21 mouse cellular contexts compared by ENCODE assay signal in genomic region chr19:53355065-53355464, GRCm38 (mm10). TPM values are rescaled to one million over a fixed set of nuclear protein-coding genes. Genes with fewer than 3 reads are reported as not detected.
DNase-seq lines count a peak whose midpoint lies in the region; ATAC-seq and TF ChIP-seq lines count a peak whose summit lies in the region.
"Had no signal": no experiment of that assay in that cellular context is flagged by ENCODE, and none has a peak within 500 bp of the region (broad histone marks: within the 10 kb centered on the region; RNA-seq: fewer than 3 reads in every experiment).

No protein-coding gene starts in this region.

- 89% methylated on average over 16 of the region's 16 CpGs for WGBS in hindbrain, embryonic 13.5 days
- 90% methylated on average over 16 of the region's 16 CpGs for WGBS in hindbrain, embryonic 10.5 days
- 12% methylated on average over 16 of the region's 16 CpGs for WGBS in cerebellum, adult 2 months

- H3K4me3 ChIP-seq in hindbrain, embryonic 13.5 days, result no peak overlapping the region
- no peak overlapping the region for H3K4me3 ChIP-seq in hindbrain, embryonic 10.5 days
- H3K4me3 ChIP-seq in cerebellum, adult 2 months (replicated peaks; ENCODE audit: insufficient read depth, low read depth, low read length), result peak overlapping the region; percentile 10
- H3K4me3 ChIP-seq: gastrocnemius, adult 2 months; limb, embryonic 12.5 days; liver, embryonic 13.5 days; lung, embryonic 15.5 days; midbrain, embryonic 12.5 days; myocyte; neural tube, embryonic 15.5 days had no signal

- H3K9me3 ChIP-seq in hindbrain, embryonic 13.5 days, result no peaks in the 10 kb centered on the region
- no peaks in the 10 kb centered on the region for H3K9me3 ChIP-seq in hindbrain, embryonic 10.5 days
- H3K9me3 ChIP-seq: limb, embryonic 12.5 days; liver, embryonic 13.5 days; lung, embryonic 15.5 days; midbrain, embryonic 12.5 days; neural tube, embryonic 15.5 days had no signal

- intact Hi-C loops in left cerebral cortex, postnatal 36 days (cut with DNase I), result no loop called here

- H3K4me2 ChIP-seq in hindbrain, embryonic 13.5 days, result no peak overlapping the region
- H3K4me2 ChIP-seq: limb, embryonic 12.5 days; liver, embryonic 13.5 days; lung, embryonic 15.5 days; midbrain, embryonic 12.5 days; neural tube, embryonic 15.5 days had no signal

- no peaks in the 10 kb centered on the region for H3K27me3 ChIP-seq in hindbrain, embryonic 13.5 days
- H3K27me3 ChIP-seq in hindbrain, embryonic 10.5 days (ENCODE audit: insufficient read depth, poor library complexity, severe bottlenecking), result no peaks in the 10 kb centered on the region
- H3K27me3 ChIP-seq in cerebellum, adult 2 months (ENCODE audit: control insufficient read depth, insufficient read depth, low read length), result no peaks in the 10 kb centered on the region
- H3K27me3 ChIP-seq: limb, embryonic 12.5 days; liver, embryonic 13.5 days; lung, embryonic 15.5 days; midbrain, embryonic 12.5 days; neural tube, embryonic 15.5 days had no signal

- no peak for TF ChIP-seq POLR2A in brain, embryonic 14.5 days (IDR thresholded peaks at IDR 0.05; ENCODE audit: borderline replicate concordance, extremely low read depth, insufficient read depth, insufficient read length, poor library complexity, severe bottlenecking)
- no peak for TF ChIP-seq POLR2A in cerebellum, adult 2 months (IDR thresholded peaks at IDR 0.05; ENCODE audit: borderline replicate concordance, insufficient read depth, low read length)

- H3K27ac ChIP-seq in hindbrain, embryonic 13.5 days, result 0 out of 2 replicates have a peak overlapping the region, but pooled peaks have one; percentile 58
- H3K27ac ChIP-seq in hindbrain, embryonic 10.5 days, result no peak overlapping the region
- H3K27ac ChIP-seq in cerebellum, adult 2 months (ENCODE audit: insufficient read depth, low read length), result peak overlapping the region; percentile 94
- H3K27ac ChIP-seq: limb, embryonic 12.5 days; liver, embryonic 13.5 days; lung, embryonic 15.5 days; midbrain, embryonic 12.5 days; neural tube, embryonic 15.5 days had no signal

- no peak overlapping the region for H3K9ac ChIP-seq in hindbrain, embryonic 13.5 days
- H3K9ac ChIP-seq: limb, embryonic 12.5 days; liver, embryonic 13.5 days; lung, embryonic 15.5 days; midbrain, embryonic 12.5 days; neural tube, embryonic 15.5 days had no signal

- no peak for TF ChIP-seq CTCF in brain, embryonic 14.5 days (IDR thresholded peaks at IDR 0.05; ENCODE audit: borderline replicate concordance, extremely low read depth, insufficient read depth, insufficient read length)
- TF ChIP-seq CTCF in cerebellum, adult 2 months (IDR thresholded peaks at IDR 0.05; ENCODE audit: borderline replicate concordance, insufficient read depth, low read depth, low read length), result no peak

- peaks cover 13% of the 10 kb centered on the region; the same call in 1 of the 2 replicates for H3K36me3 ChIP-seq in hindbrain, embryonic 13.5 days
- peaks cover 30% of the 10 kb centered on the region for H3K36me3 ChIP-seq in hindbrain, embryonic 10.5 days

- ATAC-seq in hindbrain, embryonic 13.5 days (ENCODE audit: low FRiP score), result no peak
- ATAC-seq: forebrain, embryonic 16.5 days had no signal

- DNase-seq in hindbrain, embryonic 10.5 days (ENCODE audit: low spot score), result no peak
- peak; percentile 34 for DNase-seq in brain, embryonic 14.5 days (ENCODE audit: low read depth)
- DNase-seq in cerebellum, adult 2 months, result peak; percentile 59 to 67
- DNase-seq in left cerebral cortex, postnatal 36 days (ENCODE audit: low spot score in 2 of 2), result peak; percentile 64 to 68
- no peak for DNase-seq in adrenal gland, postnatal 4 days (ENCODE audit: low spot score in 2 of 2)
- DNase-seq in thymus, postnatal 4 days, result no peak
- DNase-seq: adrenal gland, postnatal 25 days; gastrocnemius, adult 2 months; heart, adult 18-20 months; kidney, postnatal 4 days; liver, embryonic 13.5 days had no signal

- peaks cover 30% of the 10 kb centered on the region for H3K4me1 ChIP-seq in hindbrain, embryonic 13.5 days (replicated peaks)
- peaks cover 9% of the 10 kb centered on the region for H3K4me1 ChIP-seq in hindbrain, embryonic 10.5 days (replicated peaks)
- peaks cover 29% of the 10 kb centered on the region for H3K4me1 ChIP-seq in cerebellum, adult 2 months (ENCODE audit: control insufficient read depth, insufficient read depth, low read length)

RNA-seq across cellular contexts. Expression of gene Gm10197, which starts 16.5 kb away (rescaled TPM):
- polyA plus RNA-seq in hindbrain, embryonic 13.5 days (2015; fragmentation: Nextera tagmentation; extraction: Ambion mirVana), result not detected in 2 replicates
- not detected in 2 replicates for polyA plus RNA-seq in hindbrain, embryonic 10.5 days (2016; fragmentation: Nextera tagmentation; extraction: Ambion mirVana)
- polyA plus RNA-seq in brain, embryonic 14.5 days (2012; rRNA removed), result not detected in 2 replicates
- polyA plus RNA-seq in cerebellum, adult 2 months (2012; rRNA removed), result not detected in 2 replicates
- total RNA-seq in left cerebral cortex, postnatal 36 days (2021), result not detected
- total RNA-seq in adrenal gland, postnatal 4 days (2021), result not detected
- total RNA-seq: adrenal gland, postnatal 25 days; gastrocnemius, adult 2 months; heart, adult 18-20 months; hematopoietic stem cell, adult 5-6 weeks; layer of hippocampus, postnatal 25 days had no signal
- polyA plus RNA-seq: forebrain, embryonic 16.5 days; heart, embryonic 14.5 days; limb, embryonic 12.5 days; liver, embryonic 13.5 days; midbrain, embryonic 12.5 days; myocyte; neural tube, embryonic 15.5 days had no signal

RNA-seq across cellular contexts. Expression of gene Smndc1, which starts 35.3 kb away (rescaled TPM):
- 38.7 and 41.6 TPM in 2 replicates for polyA plus RNA-seq in hindbrain, embryonic 13.5 days (2015; fragmentation: Nextera tagmentation; extraction: Ambion mirVana)
- 36.4 and 43.6 TPM in 2 replicates for polyA plus RNA-seq in hindbrain, embryonic 10.5 days (2016; fragmentation: Nextera tagmentation; extraction: Ambion mirVana)
- 21.6 and 27.3 TPM in 2 replicates for polyA plus RNA-seq in brain, embryonic 14.5 days (2012; rRNA removed)
- polyA plus RNA-seq in cerebellum, adult 2 months (2012; rRNA removed), result 24.6 and 26.1 TPM in 2 replicates
- total RNA-seq in left cerebral cortex, postnatal 36 days (2021), result 10 to 100 TPM; 33.2 to 40.5 TPM
- total RNA-seq in adrenal gland, postnatal 4 days (2021), result 10 to 100 TPM; 49.1 to 52.1 TPM

RNA-seq across cellular contexts. Expression of gene Mxi1, which starts 44.7 kb away (rescaled TPM):
- polyA plus RNA-seq in hindbrain, embryonic 13.5 days (2015; fragmentation: Nextera tagmentation; extraction: Ambion mirVana), result 39.7 and 54.5 TPM in 2 replicates
- 33.3 and 47.9 TPM in 2 replicates for polyA plus RNA-seq in hindbrain, embryonic 10.5 days (2016; fragmentation: Nextera tagmentation; extraction: Ambion mirVana)
- polyA plus RNA-seq in brain, embryonic 14.5 days (2012; rRNA removed), result 37.1 and 44.2 TPM in 2 replicates
- 71.8 and 72.4 TPM in 2 replicates for polyA plus RNA-seq in cerebellum, adult 2 months (2012; rRNA removed)
- 10 to 100 TPM; 91.9 to 94.5 TPM for total RNA-seq in left cerebral cortex, postnatal 36 days (2021)
- 10 to 100 TPM; 38.1 to 40.5 TPM for total RNA-seq in adrenal gland, postnatal 4 days (2021)

Comparison
In these comparisons a context has a peak if more than half of its experiments do, and no peak if none do; other contexts are left out.
1. DNase-seq: peak in brain, embryonic 14.5 days (single experiment), cerebellum, adult 2 months (2 of 2) and left cerebral cortex, postnatal 36 days (2 of 2); none in hindbrain, embryonic 10.5 days (single experiment), adrenal gland, postnatal 4 days (0 of 2) and thymus, postnatal 4 days (single experiment).